8 mouse cellular contexts compared by ENCODE assay signal in genomic region chr1:37639101-37639500, GRCm38 (mm10).
DNase-seq lines count a peak whose midpoint lies in the region; ATAC-seq lines count a peak whose summit lies in the region.

No protein-coding gene starts in this region.

- peak; percentile 52 for DNase-seq in T-cell, adult 2 months (ENCODE audit: low spot score)
- DNase-seq in cerebellum, postnatal 14 days = peak; percentile 90 to 93
- DNase-seq in frontal cortex, postnatal 36 days (ENCODE audit: low spot score in 2 of 2) = peak; percentile 83 to 88
- peak; percentile 79 for DNase-seq in hindbrain, embryonic 14.5 days (ENCODE audit: low spot score)
- DNase-seq in left cerebral cortex, adult 11 months (ENCODE audit: low spot score) = peak; percentile 70
- peak; percentile 68 to 83 for DNase-seq in lung, postnatal 4 days
- peak; percentile 87 for DNase-seq in right cerebral cortex, adult 18-20 months
- DNase-seq in yolk sac, embryonic 10.5 days (ENCODE audit: low spot score) = peak; percentile 52

- H3K4me3 ChIP-seq in hindbrain, embryonic 14.5 days (replicated peaks; ENCODE audit: low read length) = no peak overlapping the region

- 16% methylated on average over 10 of the region's 10 CpGs for WGBS in hindbrain, embryonic 14.5 days

- peak overlapping the region; percentile 37 for H3K4me2 ChIP-seq in hindbrain, embryonic 14.5 days (replicated peaks)

- H3K9me3 ChIP-seq in hindbrain, embryonic 14.5 days (ENCODE audit: control insufficient read depth, low read length) = no peaks in the 10 kb centered on the region

- H3K27ac ChIP-seq in hindbrain, embryonic 14.5 days = no peak overlapping the region

- no peaks in the 10 kb centered on the region for H3K4me1 ChIP-seq in hindbrain, embryonic 14.5 days (replicated peaks; ENCODE audit: control insufficient read depth, insufficient read depth, low read length)

- peak; percentile 60; the same call in 1 of the 2 replicates for ATAC-seq in hindbrain, embryonic 14.5 days (ENCODE audit: low FRiP score)

- H3K9ac ChIP-seq in hindbrain, embryonic 14.5 days = no peak overlapping the region; the same call in 1 of the 2 replicates

- no peaks in the 10 kb centered on the region for H3K36me3 ChIP-seq in hindbrain, embryonic 14.5 days (replicated peaks; ENCODE audit: control insufficient read depth, insufficient read depth)

- H3K27me3 ChIP-seq in hindbrain, embryonic 14.5 days (ENCODE audit: control insufficient read depth, insufficient read depth, low read length) = no peaks in the 10 kb centered on the region
